Mouse (Mus musculus) limb, embryonic 15.5 days (tissue): ENCODE measurements at regions not wholly inside any gene's neighbourhood (a gene's known extent, or its start where the extent isn't known, plus 50 kb on each side); places are given as distances from the start of the nearest gene placed in this dataset.

Experiments
- ATAC-seq: fragments of 200-750 bp; cut with Nextera tagmentation; 2 replicates; pipeline ENCODE4 v1.8.0; 2017; ENCODE audit warnings: low read depth, moderate TSS enrichment; ENCODE audit not compliant: insufficient number of reproducible peaks, low FRiP score, low TSS enrichment
- H3K27ac ChIP-seq: fragments of 300-500 bp; sonication (generic); 2 replicates; pipeline ENCODE4 v1.5.1; 2015; ENCODE audit warnings: moderate library complexity, mild to moderate bottlenecking, inconsistent platforms
- H3K27me3 ChIP-seq: fragments of 300-500 bp; sonication (generic); 2 replicates; pipeline ENCODE4 v1.6.1; 2015; ENCODE audit warnings: inconsistent platforms
- H3K36me3 ChIP-seq: fragments of 300-500 bp; sonication (generic); 2 replicates; pipeline ENCODE4 v1.6.1; 2015; ENCODE audit warnings: inconsistent platforms
- H3K4me1 ChIP-seq: fragments of 300-500 bp; sonication (generic); 2 replicates; pipeline ENCODE4 v1.6.1; 2015; ENCODE audit warnings: inconsistent platforms
- H3K4me2 ChIP-seq: fragments of 300-500 bp; sonication (generic); 2 replicates; pipeline ENCODE4 v1.6.1; 2015; ENCODE audit warnings: mild to moderate bottlenecking, inconsistent platforms
- H3K4me3 ChIP-seq: fragments of 300-500 bp; sonication (generic); 2 replicates; pipeline ENCODE4 v1.5.1; 2015; ENCODE audit warnings: mild to moderate bottlenecking, inconsistent platforms
- H3K9ac ChIP-seq: fragments of 300-500 bp; sonication (generic); 2 replicates; pipeline ENCODE4 v1.6.1; 2015; ENCODE audit warnings: inconsistent platforms
- H3K9me3 ChIP-seq: fragments of 300-500 bp; sonication (generic); 2 replicates; pipeline ENCODE4 v1.6.1; 2016; ENCODE audit warnings: inconsistent platforms
- WGBS: fragments of 180-500 bp; shearing (Covaris S2); methylation state at CpG from one replicate; pipeline ENCODE4 v1.1.7; 2015; 5-methylcytosine and 5-hydroxymethylcytosine counted together

DNA sequence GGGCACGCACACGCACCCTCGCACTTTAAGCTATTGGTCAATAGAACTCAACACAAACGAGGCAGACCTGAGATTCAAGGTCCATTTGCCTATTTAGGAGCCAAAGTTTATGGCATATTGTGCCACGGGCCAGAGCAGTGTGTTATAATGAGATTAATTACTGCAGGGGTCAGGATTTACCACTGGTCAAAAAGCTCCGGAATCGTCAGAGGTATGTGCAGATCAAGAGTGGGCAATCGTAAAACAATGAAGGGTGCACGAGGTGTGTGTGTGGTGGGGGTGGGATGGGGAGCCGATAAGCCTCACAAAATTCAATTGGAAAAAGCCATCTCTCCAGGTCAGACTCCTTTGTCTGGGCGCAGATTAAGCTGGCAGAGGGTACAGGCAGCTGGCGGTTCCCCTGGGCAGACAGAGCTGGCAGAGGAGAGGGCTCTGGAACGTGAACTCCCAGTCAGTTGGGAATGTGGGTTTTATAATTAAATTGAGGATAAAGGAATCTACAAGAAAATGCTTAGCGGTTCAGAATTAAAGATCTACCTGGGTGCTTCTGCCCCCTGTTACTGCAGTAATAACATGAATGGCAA lies 97.4 kb upstream of the Itga6 start:
- H3K9ac ChIP-seq, result no peak overlapping the region
- WGBS, result 64% methylated on average over 14 of the region's 14 CpGs
- no peaks in the 10 kb centered on the region for H3K27me3 ChIP-seq
- no peaks in the 10 kb centered on the region for H3K9me3 ChIP-seq
- H3K36me3 ChIP-seq, result no peaks in the 10 kb centered on the region
- no peak for ATAC-seq
- no peak overlapping the region for H3K4me3 ChIP-seq
- H3K4me1 ChIP-seq, result peaks cover 14% of the 10 kb centered on the region
- no peak overlapping the region for H3K4me2 ChIP-seq
- no peak overlapping the region for H3K27ac ChIP-seq

DNA sequence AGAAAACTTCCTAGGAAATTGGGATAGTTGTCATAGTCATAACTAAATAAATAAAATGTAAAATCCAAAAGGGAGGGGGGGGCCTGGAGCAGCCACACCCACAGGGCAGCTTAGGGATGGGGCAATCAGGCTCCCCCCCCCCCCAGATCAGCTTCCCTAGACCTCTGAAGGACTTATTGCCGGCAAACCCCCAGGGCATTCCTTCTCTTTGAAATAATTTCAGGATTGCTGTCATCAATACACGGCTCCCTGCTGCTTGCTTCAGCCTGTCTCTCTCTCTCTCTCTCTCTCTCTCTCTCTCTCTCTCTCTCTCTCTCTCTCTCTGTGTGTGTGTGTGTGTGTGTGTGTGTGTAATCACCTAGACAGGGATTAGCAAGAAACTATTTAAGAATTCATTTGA lies 93.8 kb upstream of the Itga6 start:
- Histone ChIP-seq H3K27ac (peak overlapping the region; percentile 34; the same call in 1 of the 2 replicates), H3K36me3 (no peaks in the 10 kb centered on the region), H3K4me1 (peaks cover 25% of the 10 kb centered on the region), H3K4me3 (no peak overlapping the region), H3K27me3 (no peaks in the 10 kb centered on the region), H3K9me3 (no peaks in the 10 kb centered on the region), H3K9ac (no peak overlapping the region), H3K4me2 (no peak overlapping the region)
- no peak for ATAC-seq
- 15% methylated on average over 2 of the region's 2 CpGs for WGBS

DNA sequence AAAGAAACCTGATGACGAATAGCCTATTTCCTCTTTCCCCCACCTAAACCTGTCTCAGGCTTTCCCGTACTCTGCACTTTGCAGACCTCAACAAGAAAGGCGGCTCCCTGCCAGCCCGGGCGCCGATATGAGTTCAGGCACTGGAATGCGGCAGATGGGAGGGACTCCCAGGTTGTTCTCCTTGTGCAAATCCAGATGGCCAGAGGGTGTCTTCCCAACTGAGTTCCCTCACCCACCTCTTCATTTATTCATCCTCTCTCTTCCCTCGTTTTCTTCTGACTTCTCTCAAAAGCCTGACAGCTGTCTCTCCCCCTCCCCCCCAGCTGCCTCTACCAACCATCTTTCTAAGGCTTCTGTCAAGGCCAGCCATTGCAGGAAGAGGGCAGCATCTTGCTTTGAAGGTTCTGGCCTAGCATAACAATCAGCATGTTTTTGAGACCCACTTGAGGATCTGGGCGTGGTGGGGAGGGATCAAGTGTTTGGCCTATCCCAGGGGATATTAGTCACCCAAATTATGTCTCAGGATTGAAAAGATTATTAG lies 93.1 kb upstream of the Itga6 start:
- H3K4me2 ChIP-seq, result peak overlapping the region; percentile 31
- H3K9ac ChIP-seq, result no peak overlapping the region
- no peaks in the 10 kb centered on the region for H3K9me3 ChIP-seq
- H3K36me3 ChIP-seq, result no peaks in the 10 kb centered on the region
- H3K4me1 ChIP-seq, result peaks cover 25% of the 10 kb centered on the region
- H3K4me3 ChIP-seq, result no peak overlapping the region
- peak overlapping the region; percentile 34; the same call in 1 of the 2 replicates for H3K27ac ChIP-seq
- H3K27me3 ChIP-seq, result no peaks in the 10 kb centered on the region
- WGBS, result 8% methylated on average over 9 of the region's 9 CpGs
- ATAC-seq, result no peak

DNA sequence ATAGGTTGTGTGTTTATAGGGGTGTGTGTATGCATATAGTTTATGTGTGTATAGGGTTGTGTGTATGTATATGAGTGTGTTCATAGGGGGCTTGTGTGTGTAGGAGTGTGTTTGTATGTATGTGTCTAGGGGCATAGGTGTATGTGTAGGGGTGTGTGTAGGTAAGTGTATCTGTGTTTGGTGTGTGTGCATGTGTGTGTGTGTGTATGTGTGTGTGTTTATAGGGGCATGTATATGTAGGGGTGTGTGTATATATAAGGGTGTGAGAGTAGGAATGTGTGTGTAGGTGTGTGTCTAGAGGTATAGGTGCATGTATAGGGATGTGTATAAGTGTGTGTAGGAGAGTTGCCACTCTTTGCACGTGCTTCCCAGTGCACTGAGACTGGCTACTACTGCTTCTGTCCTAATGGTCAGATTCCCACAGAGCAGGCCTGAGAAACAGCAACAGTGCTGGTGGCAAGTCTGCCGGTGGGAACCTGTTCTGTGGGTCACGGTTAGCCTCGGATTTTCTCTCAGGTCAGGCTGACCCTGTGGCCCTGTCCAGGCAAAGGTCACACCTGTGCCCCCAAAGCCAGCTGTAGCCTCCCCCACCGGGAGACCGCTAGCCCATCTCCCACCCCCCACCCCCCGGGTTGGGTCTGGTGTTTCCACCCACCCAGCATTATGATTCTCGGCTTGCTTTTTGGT lies 90.5 kb upstream of the Itga6 start:
- 30% methylated on average over 8 of the region's 8 CpGs for WGBS
- 0 out of 2 replicates have a peak, but pooled peaks have one; percentile 11 for ATAC-seq

DNA sequence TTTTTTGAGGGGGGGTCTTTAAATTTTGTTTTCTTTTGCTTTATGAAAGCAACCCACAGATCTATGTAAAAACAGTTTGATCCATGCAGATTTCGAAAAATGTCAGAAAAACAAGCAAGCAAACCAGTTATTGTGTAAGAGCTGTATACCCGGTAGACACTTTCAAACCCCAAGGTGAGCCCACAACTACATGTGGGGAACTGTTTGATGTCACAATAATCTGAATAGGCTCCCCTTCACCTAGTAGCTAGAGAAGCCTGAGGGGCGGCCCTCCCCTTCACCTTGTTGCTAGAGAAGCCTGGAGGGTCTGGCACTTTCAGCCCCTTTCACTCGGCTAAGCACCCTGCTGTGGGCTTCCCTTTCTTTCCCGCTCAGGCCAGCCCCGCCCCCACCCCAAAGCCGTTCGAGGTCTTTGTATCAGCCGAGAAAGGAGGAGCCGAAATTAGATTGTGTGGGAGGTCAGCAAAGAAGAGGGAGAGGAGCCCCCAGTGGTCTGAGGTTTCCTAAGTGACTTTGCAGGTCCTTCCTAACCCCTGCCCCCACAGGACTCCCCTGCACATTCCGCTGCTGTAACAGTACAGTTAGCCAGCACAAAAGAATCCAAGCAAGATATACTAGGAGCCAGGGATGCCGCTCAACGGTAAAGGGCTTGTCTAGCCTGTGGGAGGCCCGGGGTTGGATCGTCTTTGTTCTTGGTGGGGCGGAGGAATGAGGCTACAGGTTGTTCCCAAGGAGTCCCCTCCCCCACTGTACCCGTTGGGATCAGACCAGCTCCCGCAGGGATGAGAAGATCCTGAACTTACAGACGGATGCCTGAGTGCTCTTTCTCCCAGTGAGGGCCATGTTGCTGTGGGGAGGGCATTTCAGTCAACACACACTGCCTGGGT lies 89.7 kb upstream of the Itga6 start:
- WGBS, result 5% methylated on average over 19 of the region's 19 CpGs
- no peak overlapping the region; the same call in 1 of the 2 replicates for H3K9ac ChIP-seq

More for the DNA sequence above, 90.5 kb upstream of the Itga6 start:
- H3K4me2 ChIP-seq, result no peak overlapping the region
- H3K4me3 ChIP-seq, result no peak overlapping the region
- peaks cover 21% of the 10 kb centered on the region for H3K4me1 ChIP-seq
- no peaks in the 10 kb centered on the region for H3K36me3 ChIP-seq
- H3K9me3 ChIP-seq, result no peaks in the 10 kb centered on the region
- no peak overlapping the region for H3K9ac ChIP-seq
- H3K27ac ChIP-seq, result no peak overlapping the region
- no peaks in the 10 kb centered on the region for H3K27me3 ChIP-seq

DNA sequence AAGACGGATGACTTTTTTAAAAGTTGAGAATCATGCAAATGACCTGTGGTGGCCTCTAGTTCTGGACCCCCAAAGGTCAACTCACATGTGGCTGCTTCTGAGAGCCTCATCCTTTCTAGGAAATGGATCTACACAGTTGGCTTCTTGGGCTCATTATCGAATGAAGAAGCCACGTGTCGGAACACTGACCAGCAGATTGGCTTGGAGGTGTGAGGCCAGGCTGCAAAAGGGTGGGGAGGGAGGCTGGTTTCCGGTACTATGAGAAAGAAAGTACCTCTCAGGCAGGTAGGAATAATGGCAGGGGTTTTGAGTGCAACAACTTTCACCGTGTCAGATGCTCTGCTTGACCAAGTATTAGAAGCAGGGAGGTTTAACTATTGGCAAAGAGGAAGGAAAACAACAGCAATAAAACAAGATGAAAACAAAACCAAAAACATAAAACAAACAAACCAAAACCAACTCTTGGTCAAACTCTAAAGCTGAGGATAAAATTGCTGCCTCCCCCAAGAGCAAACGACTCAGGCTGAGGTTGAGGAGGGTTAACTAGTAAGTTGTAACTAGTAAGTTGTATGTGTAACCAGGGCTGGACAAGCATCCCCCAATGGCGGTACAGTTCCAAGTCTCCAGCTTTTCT lies 88.7 kb upstream of the Itga6 start:
- Histone ChIP-seq H3K27ac (no peak overlapping the region), H3K4me3 (no peak overlapping the region), H3K4me1 (peaks cover 19% of the 10 kb centered on the region), H3K36me3 (no peaks in the 10 kb centered on the region), H3K9me3 (no peaks in the 10 kb centered on the region), H3K27me3 (no peaks in the 10 kb centered on the region), H3K4me2 (no peak overlapping the region), H3K9ac (no peak overlapping the region)
- ATAC-seq, result no peak
- WGBS, result 62% methylated on average over 8 of the region's 8 CpGs

More for the DNA sequence above, 89.7 kb upstream of the Itga6 start:
- H3K9me3 ChIP-seq, result no peaks in the 10 kb centered on the region
- H3K36me3 ChIP-seq, result no peaks in the 10 kb centered on the region
- H3K27ac ChIP-seq, result no peak overlapping the region
- ATAC-seq, result 0 out of 2 replicates have a peak, but pooled peaks have one; percentile 15
- no peaks in the 10 kb centered on the region for H3K27me3 ChIP-seq
- peaks cover 21% of the 10 kb centered on the region for H3K4me1 ChIP-seq
- H3K4me2 ChIP-seq, result peak overlapping the region; percentile 50
- peak overlapping the region; percentile 18 for H3K4me3 ChIP-seq

DNA sequence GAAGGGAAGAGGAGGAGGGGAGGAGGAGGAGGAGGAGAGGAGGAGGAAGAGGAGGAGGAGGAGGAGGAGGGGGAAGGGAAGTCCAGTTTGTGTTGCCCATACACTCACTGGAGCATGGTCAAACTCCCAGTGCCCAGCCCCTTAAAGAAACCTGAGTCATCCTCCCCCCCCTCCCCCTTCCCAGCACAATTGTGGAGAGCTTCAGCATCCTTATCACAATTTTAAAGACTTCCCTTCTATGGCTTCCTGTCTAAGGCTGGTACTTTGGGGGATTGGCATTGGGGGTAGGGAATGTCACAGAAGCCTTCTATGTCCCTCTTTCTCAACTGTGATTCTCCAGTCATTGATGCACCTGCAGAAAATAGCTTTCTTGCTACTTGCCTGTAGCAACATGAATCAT lies 84.0 kb upstream of the Itga6 start:
- H3K9ac ChIP-seq, result no peak overlapping the region
- H3K4me1 ChIP-seq, result no peaks in the 10 kb centered on the region
- H3K36me3 ChIP-seq, result no peaks in the 10 kb centered on the region
- H3K9me3 ChIP-seq, result no peaks in the 10 kb centered on the region
- no peaks in the 10 kb centered on the region for H3K27me3 ChIP-seq
- ATAC-seq, result no peak
- no peak overlapping the region for H3K27ac ChIP-seq
- no peak overlapping the region for H3K4me2 ChIP-seq
- H3K4me3 ChIP-seq, result no peak overlapping the region

DNA sequence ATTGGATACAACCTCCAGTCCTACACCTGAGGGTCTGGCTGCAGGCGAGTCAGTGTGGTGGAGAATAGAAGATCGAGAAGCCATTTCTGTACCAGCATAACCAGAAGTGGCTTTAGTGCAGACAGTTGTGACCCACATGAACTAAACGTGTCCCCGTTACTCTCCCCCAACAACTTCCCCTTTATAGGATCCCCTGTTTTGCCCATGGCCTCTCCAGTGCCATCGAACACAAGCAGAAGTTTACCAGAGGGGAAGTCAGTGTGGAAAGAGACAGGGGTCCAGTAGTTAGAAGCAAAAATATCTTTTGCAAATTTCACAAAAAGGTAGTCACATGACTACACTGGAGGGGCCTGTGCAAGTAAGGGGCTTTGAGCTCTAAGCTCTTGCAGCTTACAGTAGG lies 83.4 kb upstream of the Itga6 start:
- Histone ChIP-seq H3K9ac (no peak overlapping the region), H3K4me2 (no peak overlapping the region), H3K27ac (no peak overlapping the region), H3K4me1 (0 out of 2 replicates have a peak, but pooled peaks cover 4% of the 10 kb centered on the region), H3K9me3 (no peaks in the 10 kb centered on the region), H3K4me3 (no peak overlapping the region), H3K27me3 (no peaks in the 10 kb centered on the region), H3K36me3 (no peaks in the 10 kb centered on the region)
- no peak for ATAC-seq
- WGBS, result 78% methylated on average over 5 of the region's 5 CpGs

DNA sequence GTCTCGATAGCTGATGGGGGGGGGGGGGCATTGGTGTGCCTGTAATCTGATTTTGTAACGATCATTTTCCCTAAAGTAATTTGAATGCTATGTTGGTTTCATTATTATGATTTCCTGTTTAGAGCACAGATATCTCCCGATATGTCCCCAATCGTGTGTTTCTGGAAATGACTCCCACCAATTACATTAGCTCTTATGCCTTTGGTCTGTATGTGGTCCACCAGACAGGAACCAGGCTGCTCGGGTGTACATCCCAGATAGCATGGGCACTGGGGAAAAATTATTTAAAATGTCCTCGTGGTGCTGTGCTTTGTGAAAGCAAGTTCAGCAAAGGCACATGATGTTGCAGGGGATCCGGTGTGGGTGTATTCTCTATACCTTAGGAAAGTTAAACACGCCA lies 82.0 kb upstream of the Itga6 start:
- no peak for ATAC-seq
- Histone ChIP-seq H3K9ac (no peak overlapping the region), H3K4me2 (no peak overlapping the region), H3K27ac (no peak overlapping the region), H3K9me3 (no peaks in the 10 kb centered on the region), H3K4me3 (no peak overlapping the region), H3K27me3 (no peaks in the 10 kb centered on the region), H3K36me3 (no peaks in the 10 kb centered on the region), H3K4me1 (0 out of 2 replicates have a peak, but pooled peaks cover 4% of the 10 kb centered on the region)
- 78% methylated on average over 8 of the region's 8 CpGs for WGBS

DNA sequence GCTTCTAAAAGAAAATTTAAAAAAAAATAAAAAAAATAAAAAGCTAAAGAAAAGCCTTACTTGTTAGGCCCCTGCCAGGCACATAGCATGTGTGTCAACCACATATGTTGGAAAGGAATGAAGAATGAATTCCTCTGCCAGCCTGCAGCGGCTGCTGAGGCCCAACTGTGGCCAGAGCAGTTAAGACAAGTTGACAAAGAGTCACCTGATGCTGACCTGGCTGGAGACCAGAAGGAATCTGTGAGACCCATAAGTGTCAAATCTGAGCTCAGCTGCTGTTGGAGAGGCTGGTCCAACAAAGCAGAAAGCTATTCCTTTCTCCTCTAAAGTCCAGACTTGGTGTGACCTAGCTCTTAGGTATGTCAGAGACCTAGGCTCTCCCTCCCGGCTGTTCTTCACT lies 78.5 kb upstream of the Itga6 start:
- Histone ChIP-seq H3K4me2 (no peak overlapping the region), H3K36me3 (no peaks in the 10 kb centered on the region), H3K27me3 (no peaks in the 10 kb centered on the region), H3K4me3 (no peak overlapping the region), H3K27ac (no peak overlapping the region), H3K9me3 (no peaks in the 10 kb centered on the region), H3K9ac (no peak overlapping the region), H3K4me1 (0 out of 2 replicates have a peak, but pooled peaks cover 4% of the 10 kb centered on the region)
- whole genome bisulfite sequencing, result 51% methylated on average over 2 of the region's 2 CpGs
- no peak for ATAC-seq

DNA sequence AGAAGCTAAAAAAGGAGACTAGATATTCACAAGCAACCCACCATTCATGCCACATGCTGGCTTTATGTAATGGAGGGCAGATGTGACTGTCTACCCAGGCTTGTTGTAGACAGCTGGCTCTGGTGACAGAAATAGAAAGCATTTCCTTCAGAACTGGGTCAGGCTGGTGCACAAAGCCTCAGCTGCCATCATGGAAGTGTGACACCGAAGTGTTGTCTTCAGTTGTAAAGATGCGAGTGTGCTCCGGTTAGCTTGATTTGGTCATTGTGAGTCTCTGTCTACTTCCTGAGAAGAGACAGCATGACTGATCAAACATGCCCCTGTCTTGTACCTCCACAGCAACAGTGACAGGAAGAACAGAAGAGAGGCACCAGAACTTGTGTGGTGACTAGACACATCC lies 77.7 kb upstream of the Itga6 start:
- H3K4me2 ChIP-seq, result no peak overlapping the region
- H3K4me3 ChIP-seq, result no peak overlapping the region
- H3K36me3 ChIP-seq, result no peaks in the 10 kb centered on the region
- H3K27me3 ChIP-seq, result no peaks in the 10 kb centered on the region
- H3K4me1 ChIP-seq, result peaks cover 7% of the 10 kb centered on the region; the same call in 1 of the 2 replicates
- no peak overlapping the region for H3K27ac ChIP-seq
- no peak for ATAC-seq
- H3K9ac ChIP-seq, result no peak overlapping the region
- 90% methylated on average over 3 of the region's 3 CpGs for WGBS
- H3K9me3 ChIP-seq, result no peaks in the 10 kb centered on the region
